Comparison of ENCODE assay signal across 1 mouse cellular context in genomic region chr11:4160758-4161480, GRCm38 (mm10).
TF ChIP-seq lines count a peak whose summit lies in the region.

No protein-coding gene starts in this region.

TF ChIP-seq in ES-E14, 5 proteins besides CTCF, POLR2A, EP300 and RAD21 (continued from another document):
- no peak for TF ChIP-seq CHD2 (IDR thresholded peaks at IDR 0.05; ENCODE audit: low read depth, low read length)
